Mouse (Mus musculus) MEL (cell line): ENCODE data around the gene Gpc3.

Experiments used
- CTCF ChIP-seq, 3 experiments: IDR thresholded peaks in 2 of 3; conservative IDR thresholded peaks in 1 of 3; 2 replicates each; pipeline ENCODE4 v1.5.1; 2011 to 2012; ENCODE audit warnings: low read length in 3 of 3, low read depth in 2 of 3, mild to moderate bottlenecking in 2 of 3, improper control_type of control experiment in 1 of 3, inconsistent platforms in 1 of 3, mixed read lengths in 1 of 3, moderate library complexity in 1 of 3; ENCODE audit not compliant: control insufficient read depth in 1 of 3, insufficient read depth in 1 of 3, poor library complexity in 1 of 3, severe bottlenecking in 1 of 3
- EP300 ChIP-seq, 2 experiments: IDR thresholded peaks; 2 replicates each; pipeline ENCODE4 v1.6.1; 2011; ENCODE audit warnings: improper control_type of control experiment in 2 of 2, low read length in 2 of 2, low read depth in 1 of 2, mild to moderate bottlenecking in 1 of 2
- GATA1 ChIP-seq: IDR thresholded peaks from 2 replicates; pipeline ENCODE4 v1.6.1; 2011; ENCODE audit warnings: low read depth, low read length, improper control_type of control experiment
- JUND ChIP-seq: IDR thresholded peaks from 2 replicates; pipeline ENCODE4 v1.6.1; 2011; ENCODE audit warnings: low read depth, mild to moderate bottlenecking, improper control_type of control experiment, low read length
- NRF1 ChIP-seq: IDR thresholded peaks from 2 replicates; pipeline ENCODE4 v1.6.1; 2014; ENCODE audit warnings: low read depth, mild to moderate bottlenecking, inconsistent platforms, low read length, improper control_type of control experiment, moderate library complexity; ENCODE audit not compliant: poor library complexity, insufficient read depth, severe bottlenecking
- POLR2A ChIP-seq, 2 experiments: IDR thresholded peaks; 2 replicates each; pipeline ENCODE4 v1.6.1; 2011 to 2012; ENCODE audit warnings: low read length in 2 of 2, mild to moderate bottlenecking in 2 of 2, control low read depth in 1 of 2, improper control_type of control experiment in 1 of 2, low read depth in 1 of 2, moderate library complexity in 1 of 2; ENCODE audit not compliant: control insufficient read depth in 1 of 2, insufficient read depth in 1 of 2, poor library complexity in 1 of 2
- RAD21 ChIP-seq: IDR thresholded peaks from 2 replicates; pipeline ENCODE4 v1.6.1; 2011; ENCODE audit warnings: mild to moderate bottlenecking, low read depth, low read length, improper control_type of control experiment
- USF1 ChIP-seq: IDR thresholded peaks from 2 replicates; pipeline ENCODE4 v1.6.1; 2014; ENCODE audit warnings: low read depth, mild to moderate bottlenecking, inconsistent platforms, low read length, improper control_type of control experiment, moderate library complexity
- ZMIZ1 ChIP-seq: IDR thresholded peaks from 2 replicates; pipeline ENCODE4 v1.6.1; 2012; ENCODE audit warnings: low read depth, mild to moderate bottlenecking, inconsistent platforms, low read length, improper control_type of control experiment, moderate library complexity

DNA sequence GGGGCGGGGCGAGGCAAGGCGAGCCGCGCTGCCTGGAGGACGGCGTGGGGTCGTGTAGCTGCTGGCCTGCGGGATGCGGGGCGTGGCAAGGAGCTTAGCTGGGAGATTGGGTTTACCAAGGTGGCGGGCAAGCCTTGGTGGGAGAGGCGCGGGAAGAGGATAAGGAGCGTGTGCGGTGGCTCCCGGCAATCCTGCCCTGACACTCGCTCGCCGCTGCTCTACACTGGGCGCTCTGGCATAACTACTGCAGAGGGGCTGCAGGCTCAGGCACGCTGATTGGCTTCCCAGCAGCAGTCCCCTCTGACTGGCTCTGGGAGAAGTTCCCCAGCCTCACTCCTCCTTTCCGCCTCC lies 256 bp upstream of the Gpc3 start:
- no peak for TF ChIP-seq CTCF (IDR thresholded peaks at IDR 0.05 in 2 of 3, conservative IDR thresholded peaks at IDR 0.05 in 1 of 3; ENCODE audit: control insufficient read depth in 1 of 3, insufficient read depth in 1 of 3, low read depth in 2 of 3, low read length in 3 of 3, poor library complexity in 1 of 3, severe bottlenecking in 1 of 3)
- no peak for TF ChIP-seq NRF1
- TF ChIP-seq ZMIZ1, result no peak
- TF ChIP-seq USF1, result no peak
- no peak for TF ChIP-seq JUND
- TF ChIP-seq POLR2A (IDR thresholded peaks at IDR 0.05; ENCODE audit: control insufficient read depth in 1 of 2, insufficient read depth in 1 of 2, low read depth in 1 of 2, low read length in 2 of 2, poor library complexity in 1 of 2), result no peak
- no peak for TF ChIP-seq RAD21
- TF ChIP-seq GATA1, result no peak
- TF ChIP-seq EP300 (IDR thresholded peaks at IDR 0.05; ENCODE audit: low read depth in 1 of 2, low read length in 2 of 2), result no peak
